Mouse (Mus musculus) testis, adult 2 months (tissue): ENCODE data around the gene Rps27. TPM values are rescaled to one million over a fixed set of nuclear protein-coding genes. Genes with fewer than 3 reads are reported as not detected.

Experiments
- H3K27ac ChIP-seq: fragments of 200-500 bp; 2 replicates; pipeline ENCODE4 v1.5.1; 2012; ENCODE audit warnings: low read depth, low read length; ENCODE audit not compliant: control insufficient read depth, insufficient read depth
- H3K27me3 ChIP-seq: fragments of 200-500 bp; 2 replicates; pipeline ENCODE4 v1.6.1; 2012; ENCODE audit warnings: mild to moderate bottlenecking, low read length, moderate library complexity; ENCODE audit not compliant: control insufficient read depth, insufficient read depth
- H3K36me3 ChIP-seq: fragments of 200-500 bp; 2 replicates; pipeline ENCODE4 v1.6.1; 2012; ENCODE audit warnings: mild to moderate bottlenecking, low read length; ENCODE audit not compliant: control insufficient read depth, insufficient read depth
- H3K4me1 ChIP-seq: fragments of 200-500 bp; 2 replicates; pipeline ENCODE4 v1.6.1; 2012; ENCODE audit warnings: low read length; ENCODE audit not compliant: control insufficient read depth, insufficient read depth
- H3K4me3 ChIP-seq: fragments of 200-500 bp; 2 replicates; pipeline ENCODE4 v1.5.1; 2012; ENCODE audit warnings: low read depth, mild to moderate bottlenecking, low read length, moderate library complexity, mixed read lengths; ENCODE audit not compliant: control insufficient read depth
- CTCF ChIP-seq: fragments of 200-500 bp; IDR thresholded peaks from 2 replicates; pipeline ENCODE4 v1.5.1; 2012; ENCODE audit warnings: low read depth, mild to moderate bottlenecking, inconsistent platforms, low read length, moderate library complexity; ENCODE audit not compliant: control insufficient read depth, insufficient read depth, insufficient replicate concordance
- POLR2A ChIP-seq: fragments of 200-500 bp; IDR thresholded peaks from 2 replicates; pipeline ENCODE4 v1.6.1; 2012; ENCODE audit warnings: low read depth, mild to moderate bottlenecking, inconsistent platforms, low read length, moderate library complexity; ENCODE audit not compliant: control insufficient read depth
- polyA plus RNA-seq: library from polyadenylated mRNA; depleted of rRNA; stranded (reverse); fragments of >200 nt; gene quantifications from 2 replicates; pipeline ENCODE4 v1.2.3, GENCODE M21; 2012

Gene Rps27
- polyA plus RNA-seq, 1 experiment = 962 TPM

GRCm38 (mm10) chr3:90213956-90214684, 669 bp upstream of the Rps27 start:
- Histone ChIP-seq H3K4me1 (peaks cover 2% of the 10 kb centered on the region), H3K36me3 (no peaks in the 10 kb centered on the region), H3K4me3 (peak overlapping the region; percentile 90), H3K27ac (peak overlapping the region; percentile 86), H3K27me3 (no peaks in the 10 kb centered on the region)
- TF ChIP-seq POLR2A (no peak), CTCF (no peak)

- TF ChIP-seq CTCF (no peak), POLR2A (no peak)
- H3K27ac ChIP-seq = no peak overlapping the region; the same call in 1 of the 2 replicates
- H3K36me3 ChIP-seq = peaks cover 1% of the 10 kb centered on the region; the same call in 1 of the 2 replicates
- no peaks in the 10 kb centered on the region for H3K27me3 ChIP-seq
- H3K4me1 ChIP-seq = peaks cover 2% of the 10 kb centered on the region
- peak overlapping the region; percentile 82 for H3K4me3 ChIP-seq
Measured at GRCm38 (mm10) chr3:90212723-90213122, 728 bp downstream of the Rps27 start.

GRCm38 (mm10) chr3:90211475-90212398, 1.7 kb downstream of the Rps27 start:
- Histone ChIP-seq H3K4me1 (peaks cover 2% of the 10 kb centered on the region), H3K27ac (no peak overlapping the region), H3K36me3 (peaks cover 1% of the 10 kb centered on the region; the same call in 1 of the 2 replicates), H3K4me3 (no peak overlapping the region; the same call in 1 of the 2 replicates), H3K27me3 (no peaks in the 10 kb centered on the region)
- TF ChIP-seq POLR2A (no peak), CTCF (no peak)

- Histone ChIP-seq H3K4me3 (no peak overlapping the region), H3K27ac (no peak overlapping the region), H3K4me1 (peaks cover 2% of the 10 kb centered on the region), H3K36me3 (peaks cover 1% of the 10 kb centered on the region; the same call in 1 of the 2 replicates), H3K27me3 (no peaks in the 10 kb centered on the region)
- TF ChIP-seq CTCF (no peak), POLR2A (no peak)
Measured at GRCm38 (mm10) chr3:90209908-90210566, 3.4 kb downstream of the Rps27 start.

- no peak for TF ChIP-seq POLR2A
- no peak for TF ChIP-seq CTCF
- Histone ChIP-seq H3K27ac (no peak overlapping the region), H3K4me1 (no peaks in the 10 kb centered on the region), H3K36me3 (peaks cover 1% of the 10 kb centered on the region; the same call in 1 of the 2 replicates), H3K27me3 (no peaks in the 10 kb centered on the region), H3K4me3 (no peak overlapping the region)
Measured at GRCm38 (mm10) chr3:90208662-90209061, 4.8 kb downstream of the Rps27 start.

GRCm38 (mm10) chr3:90204582-90204981, 8.9 kb downstream of the Rps27 start:
- H3K4me1 ChIP-seq = no peaks in the 10 kb centered on the region
- peaks cover 1% of the 10 kb centered on the region; the same call in 1 of the 2 replicates for H3K36me3 ChIP-seq
- no peak overlapping the region for H3K27ac ChIP-seq
- no peak for TF ChIP-seq POLR2A
- TF ChIP-seq CTCF = no peak
- H3K4me3 ChIP-seq = no peak overlapping the region
- H3K27me3 ChIP-seq = no peaks in the 10 kb centered on the region

- Histone ChIP-seq H3K4me1 (no peaks in the 10 kb centered on the region), H3K36me3 (peaks cover 1% of the 10 kb centered on the region; the same call in 1 of the 2 replicates), H3K27me3 (no peaks in the 10 kb centered on the region), H3K4me3 (no peak overlapping the region), H3K27ac (no peak overlapping the region)
- TF ChIP-seq CTCF = no peak
- no peak for TF ChIP-seq POLR2A
Measured at GRCm38 (mm10) chr3:90203619-90204018, 9.8 kb downstream of the Rps27 start.
